15 mouse cellular contexts compared by ENCODE assay signal in the genomic region with DNA sequence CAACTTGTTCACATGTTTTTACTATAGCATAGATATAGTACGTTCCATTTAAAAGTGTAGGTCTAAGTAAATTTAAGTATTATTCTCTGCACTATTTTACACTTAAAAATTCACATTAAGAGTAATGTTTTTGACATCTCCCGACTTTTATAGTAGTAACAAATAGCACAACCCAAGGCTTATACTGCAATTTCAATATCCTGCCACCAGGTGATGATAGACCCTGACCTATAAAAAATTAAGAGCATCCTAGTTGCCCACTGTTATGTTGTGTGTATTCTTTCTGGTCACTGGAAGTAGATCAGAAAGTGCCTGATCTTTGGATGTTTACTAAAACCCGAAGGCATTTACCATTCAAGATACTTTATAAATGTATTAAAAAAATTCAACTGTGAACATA. TPM values are rescaled to one million over a fixed set of nuclear protein-coding genes. Genes with fewer than 3 reads are reported as not detected.
"Had no signal": no experiment of that assay in that cellular context is flagged by ENCODE, and none has a peak within 500 bp of the region (broad histone marks: within the 10 kb centered on the region; RNA-seq: fewer than 3 reads in every experiment).

No protein-coding gene starts in this region.

- H3K4me3 ChIP-seq: limb, embryonic 12.5 days; liver, embryonic 13.5 days; midbrain, embryonic 10.5 days; midbrain, embryonic 15.5 days; neural tube, embryonic 13.5 days had no signal

- H3K27ac ChIP-seq: limb, embryonic 12.5 days; liver, embryonic 13.5 days; midbrain, embryonic 10.5 days; midbrain, embryonic 15.5 days; neural tube, embryonic 13.5 days had no signal

- DNase-seq: kidney, adult 11 months; kidney, postnatal 10 days; kidney, postnatal 4 days; liver; liver, embryonic 13.5 days; liver, postnatal 0 days; lung, postnatal 36 days; retina, postnatal 1 day; right cerebral cortex, postnatal 25 days; thymus, postnatal 4 days had no signal

RNA-seq across cellular contexts. Expression of gene Elavl4, which starts 55.9 kb away (rescaled TPM):
- total RNA-seq: megakaryocyte, adult 5-6 weeks had no signal
